Mouse (Mus musculus) heart, adult 2 months (tissue): ENCODE results near the gene 5430419D17Rik.

Source experiments
- CTCF ChIP-seq: fragments of 200-600 bp; IDR thresholded peaks from 2 replicates; pipeline ENCODE4 v1.8.1; 2022; ENCODE audit warnings: antibody characterized with exemption, mild to moderate bottlenecking, moderate library complexity
- POLR2A ChIP-seq: fragments of 200-500 bp; IDR thresholded peaks from 2 replicates; pipeline ENCODE4 v1.6.1; 2011; ENCODE audit warnings: mild to moderate bottlenecking, low read depth, low read length, control low read depth; ENCODE audit not compliant: insufficient read depth

- TF ChIP-seq POLR2A (no peak), CTCF (no peak)
Observed at GRCm38 (mm10) chr7:131333564-131333963, 159.4 kb downstream of the 5430419D17Rik start, which contains the start of gene Fam24a.
